Mouse (Mus musculus) CH12.LX (cell line): ENCODE measurements around the gene Add1.

Experiments used
- CTCF ChIP-seq, 2 experiments: IDR thresholded peaks in 1 of 2; conservative IDR thresholded peaks in 1 of 2; 2 replicates each; pipeline ENCODE4 v1.5.1; 2011 to 2012; ENCODE audit warnings: low read depth in 2 of 2, low read length in 2 of 2, improper control_type of control experiment in 1 of 2, inconsistent platforms in 1 of 2, mild to moderate bottlenecking in 1 of 2, moderate library complexity in 1 of 2
- ETS1 ChIP-seq: conservative IDR thresholded peaks from 2 replicates; pipeline ENCODE4 v1.6.1; 2012; ENCODE audit warnings: low read depth, mild to moderate bottlenecking, inconsistent platforms, low read length, improper control_type of control experiment, moderate library complexity
- JUN ChIP-seq: IDR thresholded peaks from 2 replicates; pipeline ENCODE4 v1.6.1; 2011; ENCODE audit warnings: low read depth, mild to moderate bottlenecking, low read length, improper control_type of control experiment, moderate library complexity; ENCODE audit not compliant: insufficient read depth
- MAFK ChIP-seq: IDR thresholded peaks from 2 replicates; pipeline ENCODE4 v1.6.1; 2011; ENCODE audit warnings: low read length, improper control_type of control experiment; ENCODE audit not compliant: insufficient replicate concordance
- MAX ChIP-seq: IDR thresholded peaks from 2 replicates; pipeline ENCODE4 v1.6.1; 2011; ENCODE audit warnings: low read length, improper control_type of control experiment
- NELFE ChIP-seq: IDR thresholded peaks from 2 replicates; pipeline ENCODE4 v1.6.1; 2011; ENCODE audit warnings: low read depth, low read length, improper control_type of control experiment
- POLR2A ChIP-seq: IDR thresholded peaks from 2 replicates; pipeline ENCODE4 v1.6.1; 2011; ENCODE audit warnings: low read depth, mild to moderate bottlenecking, improper control_type of control experiment, low read length
- TCF12 ChIP-seq: IDR thresholded peaks from 2 replicates; pipeline ENCODE4 v1.6.1; 2014; ENCODE audit warnings: low read depth, mild to moderate bottlenecking, inconsistent platforms, low read length, improper control_type of control experiment

DNA sequence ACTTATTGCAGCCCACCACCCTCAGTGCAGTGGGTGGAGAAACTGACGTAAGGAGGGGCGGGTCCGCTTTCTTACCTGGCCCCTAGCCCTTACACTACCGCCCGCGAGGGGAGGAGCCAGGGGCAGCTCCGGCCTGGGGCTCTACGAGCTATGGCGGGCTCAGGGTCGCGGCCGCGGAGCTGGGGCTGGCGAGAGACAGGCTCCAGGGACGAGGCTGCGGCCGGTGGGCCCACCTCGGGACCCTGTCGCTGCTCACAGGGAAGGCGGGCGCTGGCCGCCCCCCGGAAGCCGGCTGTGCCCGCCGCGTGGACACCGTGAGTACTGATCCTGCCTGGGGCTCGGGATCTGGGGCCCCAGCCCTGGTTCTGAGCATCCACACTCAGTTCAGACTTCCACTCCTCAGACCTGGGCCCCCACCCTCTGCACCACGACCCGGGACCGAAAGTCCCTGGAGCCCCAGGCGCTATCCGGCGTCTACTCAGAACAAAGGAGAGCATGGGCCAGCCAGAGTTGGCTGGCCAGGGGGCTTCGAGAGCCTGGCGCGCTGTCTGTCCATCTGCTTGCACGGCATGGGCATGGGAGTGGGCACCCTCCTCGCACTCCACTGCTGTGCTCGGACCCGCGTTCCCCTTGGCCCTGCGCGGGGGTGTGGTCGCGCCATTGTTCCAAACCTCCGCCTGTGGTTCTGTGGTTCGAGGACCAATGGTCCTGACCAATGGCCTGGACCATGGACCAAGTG lies 23.8 kb upstream of the Add1 start:
- TF ChIP-seq ETS1 = no peak
- TF ChIP-seq MAX = no peak
- no peak for TF ChIP-seq TCF12
- no peak for TF ChIP-seq MAFK
- TF ChIP-seq POLR2A = no peak
- no peak for TF ChIP-seq CTCF (conservative IDR thresholded peaks at IDR 0.05 in 1 of 2, IDR thresholded peaks at IDR 0.05 in 1 of 2; ENCODE audit: low read depth in 2 of 2, low read length in 2 of 2)
- no peak for TF ChIP-seq NELFE
- TF ChIP-seq JUN = no peak
